Mouse (Mus musculus) MEL-GATA-1-ER (cell line): ENCODE data around the gene Dagla.

Experiments
- DNase-seq: peaks from one replicate; pipeline ENCODE4 v3.0.0-alpha.2; 2012; ENCODE audit warnings: low read depth; ENCODE audit errors: extremely low read depth

Dagla gene

GRCm38 (mm10) chr19:10239975-10240653 lies 64.6 kb downstream of the Dagla start:
- peak; percentile 50 for DNase-seq

- DNase-seq, result no peak
These were observed 65.3 kb downstream of the Dagla start for GRCm38 (mm10) chr19:10239419-10239818.

- no peak for DNase-seq
These were observed 66.2 kb downstream of the Dagla start for GRCm38 (mm10) chr19:10238477-10238876.

- DNase-seq, result no peak
These were observed 68.7 kb downstream of the Dagla start for GRCm38 (mm10) chr19:10235784-10236565.

- no peak for DNase-seq
These were observed 72.2 kb downstream of the Dagla start for GRCm38 (mm10) chr19:10232327-10233017.

GRCm38 (mm10) chr19:10231871-10232270 lies 72.8 kb downstream of the Dagla start:
- DNase-seq, result no peak

GRCm38 (mm10) chr19:10231016-10231415 lies 73.7 kb downstream of the Dagla start:
- DNase-seq, result no peak

- no peak for DNase-seq
These were observed 78.9 kb downstream of the Dagla start for GRCm38 (mm10) chr19:10225767-10226166.

GRCm38 (mm10) chr19:10224637-10225453 lies 79.8 kb downstream of the Dagla start:
- DNase-seq, result no peak

- DNase-seq, result no peak
These were observed 81.1 kb downstream of the Dagla start for GRCm38 (mm10) chr19:10223561-10223960.

GRCm38 (mm10) chr19:10222656-10223055 lies 82.0 kb downstream of the Dagla start:
- DNase-seq, result no peak

- DNase-seq, result no peak
These were observed 83.1 kb downstream of the Dagla start for GRCm38 (mm10) chr19:10221585-10221984.

GRCm38 (mm10) chr19:10219593-10219992 lies 85.1 kb downstream of the Dagla start:
- DNase-seq, result no peak

- peak; percentile 37 for DNase-seq
These were observed 85.6 kb downstream of the Dagla start for GRCm38 (mm10) chr19:10219108-10219507.

- no peak for DNase-seq
These were observed 88.6 kb downstream of the Dagla start for GRCm38 (mm10) chr19:10216101-10216500.

- no peak for DNase-seq
These were observed 90.7 kb downstream of the Dagla start for GRCm38 (mm10) chr19:10213796-10214471.

GRCm38 (mm10) chr19:10210885-10211284 lies 93.8 kb downstream of the Dagla start:
- no peak for DNase-seq

- DNase-seq, result no peak
These were observed 95.8 kb downstream of the Dagla start for GRCm38 (mm10) chr19:10208851-10209250.

- no peak for DNase-seq
These were observed 99.6 kb downstream of the Dagla start for GRCm38 (mm10) chr19:10205051-10205450.

- DNase-seq, result peak; percentile 54
These were observed 100.1 kb downstream of the Dagla start for GRCm38 (mm10) chr19:10204616-10205001.
